Mouse (Mus musculus): ENCODE measurements around the gene Cttnbp2nl. TPM values are rescaled to one million over a fixed set of nuclear protein-coding genes. Genes with fewer than 3 reads are reported as not detected.
A peak's percentile ranks its signal among the peaks of the same experiment; 100 is the strongest.

The Cttnbp2nl gene
- total and polyA plus RNA-seq, 3 experiments, result 0.02 to 0.11 TPM; not detected in 1

DNA sequence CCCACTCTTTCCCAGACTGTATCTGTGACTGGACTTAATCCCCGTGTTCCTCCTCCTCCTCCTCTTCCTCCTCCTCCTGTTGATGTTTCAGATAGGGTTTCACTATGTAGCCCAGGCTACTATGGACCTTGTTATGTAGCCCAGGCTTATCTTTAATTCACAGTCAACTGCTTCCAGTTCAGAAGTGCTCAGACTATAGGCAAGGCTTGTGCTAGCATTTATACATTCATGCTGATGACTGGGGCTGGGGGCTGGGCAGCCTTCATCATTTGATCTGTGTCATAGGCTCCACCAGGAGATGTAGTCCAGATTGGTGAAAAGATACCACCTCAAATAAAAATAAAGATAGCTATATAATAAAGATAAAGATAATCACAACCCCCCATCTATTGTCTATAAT is 9.0 kb upstream of the Cttnbp2nl start:
- Histone ChIP-seq H3K9me3 (replicated peaks) (no peaks in the 10 kb centered on the region), H3K36me3 (replicated peaks) (no peaks in the 10 kb centered on the region), H3K4me1 (ENCODE audit: insufficient read depth, low read depth, low read length) (0 out of 2 replicates have a peak, but pooled peaks cover 2% of the 10 kb centered on the region), H3K4me3 (ENCODE audit: low read depth, low read length) (no peak overlapping the region), H3K27me3 (ENCODE audit: insufficient read depth, low read length) (peaks cover 7% of the 10 kb centered on the region; the same call in 1 of the 2 replicates)
- TF ChIP-seq GATA1 (IDR thresholded peaks at IDR 0.05; ENCODE audit: borderline replicate concordance, low read length) (no peak), TAL1 (conservative IDR thresholded peaks at IDR 0.05; ENCODE audit: low read depth, low read length) (no peak), CTCF (IDR thresholded peaks at IDR 0.05; ENCODE audit: low read depth, low read length) (no peak), POLR2AphosphoS5 (IDR thresholded peaks at IDR 0.05; ENCODE audit: insufficient replicate concordance, low read depth, low read length) (no peak), GATA2 (IDR thresholded peaks at IDR 0.05; ENCODE audit: borderline replicate concordance, low read depth, low read length) (no peak)
- ATAC-seq (ENCODE audit: extremely low read depth, insufficient number of reproducible peaks, low FRiP score, poor library complexity, severe bottlenecking) (no peak), DNase-seq (ENCODE audit: low spot score) (no peak)

- H3K4me3 ChIP-seq (ENCODE audit: low read depth, low read length), result no peak overlapping the region
- ATAC-seq (ENCODE audit: extremely low read depth, insufficient number of reproducible peaks, low FRiP score, poor library complexity, severe bottlenecking) (no peak), DNase-seq (ENCODE audit: low spot score) (no peak)
- H3K27me3 ChIP-seq (ENCODE audit: insufficient read depth, low read length), result peaks cover 7% of the 10 kb centered on the region; the same call in 1 of the 2 replicates
- TF ChIP-seq GATA1 (IDR thresholded peaks at IDR 0.05; ENCODE audit: borderline replicate concordance, low read length) (no peak), GATA2 (IDR thresholded peaks at IDR 0.05; ENCODE audit: borderline replicate concordance, low read depth, low read length) (no peak), POLR2AphosphoS5 (IDR thresholded peaks at IDR 0.05; ENCODE audit: insufficient replicate concordance, low read depth, low read length) (no peak), CTCF (IDR thresholded peaks at IDR 0.05; ENCODE audit: low read depth, low read length) (no peak), TAL1 (conservative IDR thresholded peaks at IDR 0.05; ENCODE audit: low read depth, low read length) (no peak)
- H3K4me1 ChIP-seq (ENCODE audit: insufficient read depth, low read depth, low read length), result 0 out of 2 replicates have a peak, but pooled peaks cover 2% of the 10 kb centered on the region
- no peaks in the 10 kb centered on the region for H3K36me3 ChIP-seq (replicated peaks)
- H3K9me3 ChIP-seq (replicated peaks), result no peaks in the 10 kb centered on the region
Measured at GRCm38 (mm10) chr3:105061496-105061895, 8.6 kb upstream of the Cttnbp2nl start.

GRCm38 (mm10) chr3:105060992-105061391 is 8.0 kb upstream of the Cttnbp2nl start:
- ATAC-seq (ENCODE audit: extremely low read depth, insufficient number of reproducible peaks, low FRiP score, poor library complexity, severe bottlenecking), result no peak
- no peak overlapping the region for H3K4me3 ChIP-seq (ENCODE audit: low read depth, low read length)
- no peaks in the 10 kb centered on the region for H3K36me3 ChIP-seq (replicated peaks)
- 0 out of 2 replicates have a peak, but pooled peaks cover 2% of the 10 kb centered on the region for H3K4me1 ChIP-seq (ENCODE audit: insufficient read depth, low read depth, low read length)
- no peak for DNase-seq (ENCODE audit: low spot score)
- TF ChIP-seq POLR2AphosphoS5 (IDR thresholded peaks at IDR 0.05; ENCODE audit: insufficient replicate concordance, low read depth, low read length) (no peak), CTCF (IDR thresholded peaks at IDR 0.05; ENCODE audit: low read depth, low read length) (no peak), GATA2 (IDR thresholded peaks at IDR 0.05; ENCODE audit: borderline replicate concordance, low read depth, low read length) (no peak), TAL1 (conservative IDR thresholded peaks at IDR 0.05; ENCODE audit: low read depth, low read length) (no peak), GATA1 (IDR thresholded peaks at IDR 0.05; ENCODE audit: borderline replicate concordance, low read length) (no peak)
- peaks cover 7% of the 10 kb centered on the region; the same call in 1 of the 2 replicates for H3K27me3 ChIP-seq (ENCODE audit: insufficient read depth, low read length)
- no peaks in the 10 kb centered on the region for H3K9me3 ChIP-seq (replicated peaks)

GRCm38 (mm10) chr3:105059911-105060310 is 7.0 kb upstream of the Cttnbp2nl start:
- Histone ChIP-seq H3K4me1 (ENCODE audit: insufficient read depth, low read depth, low read length) (0 out of 2 replicates have a peak, but pooled peaks cover 2% of the 10 kb centered on the region), H3K4me3 (ENCODE audit: low read depth, low read length) (no peak overlapping the region), H3K27me3 (ENCODE audit: insufficient read depth, low read length) (peaks cover 5% of the 10 kb centered on the region; the same call in 1 of the 2 replicates), H3K36me3 (replicated peaks) (no peaks in the 10 kb centered on the region), H3K9me3 (replicated peaks) (no peaks in the 10 kb centered on the region)
- no peak for DNase-seq (ENCODE audit: low spot score)
- no peak for ATAC-seq (ENCODE audit: extremely low read depth, insufficient number of reproducible peaks, low FRiP score, poor library complexity, severe bottlenecking)
- TF ChIP-seq GATA2 (IDR thresholded peaks at IDR 0.05; ENCODE audit: borderline replicate concordance, low read depth, low read length) (no peak), POLR2AphosphoS5 (IDR thresholded peaks at IDR 0.05; ENCODE audit: insufficient replicate concordance, low read depth, low read length) (no peak), GATA1 (IDR thresholded peaks at IDR 0.05; ENCODE audit: borderline replicate concordance, low read length) (no peak), CTCF (IDR thresholded peaks at IDR 0.05; ENCODE audit: low read depth, low read length) (no peak), TAL1 (conservative IDR thresholded peaks at IDR 0.05; ENCODE audit: low read depth, low read length) (no peak)

DNA sequence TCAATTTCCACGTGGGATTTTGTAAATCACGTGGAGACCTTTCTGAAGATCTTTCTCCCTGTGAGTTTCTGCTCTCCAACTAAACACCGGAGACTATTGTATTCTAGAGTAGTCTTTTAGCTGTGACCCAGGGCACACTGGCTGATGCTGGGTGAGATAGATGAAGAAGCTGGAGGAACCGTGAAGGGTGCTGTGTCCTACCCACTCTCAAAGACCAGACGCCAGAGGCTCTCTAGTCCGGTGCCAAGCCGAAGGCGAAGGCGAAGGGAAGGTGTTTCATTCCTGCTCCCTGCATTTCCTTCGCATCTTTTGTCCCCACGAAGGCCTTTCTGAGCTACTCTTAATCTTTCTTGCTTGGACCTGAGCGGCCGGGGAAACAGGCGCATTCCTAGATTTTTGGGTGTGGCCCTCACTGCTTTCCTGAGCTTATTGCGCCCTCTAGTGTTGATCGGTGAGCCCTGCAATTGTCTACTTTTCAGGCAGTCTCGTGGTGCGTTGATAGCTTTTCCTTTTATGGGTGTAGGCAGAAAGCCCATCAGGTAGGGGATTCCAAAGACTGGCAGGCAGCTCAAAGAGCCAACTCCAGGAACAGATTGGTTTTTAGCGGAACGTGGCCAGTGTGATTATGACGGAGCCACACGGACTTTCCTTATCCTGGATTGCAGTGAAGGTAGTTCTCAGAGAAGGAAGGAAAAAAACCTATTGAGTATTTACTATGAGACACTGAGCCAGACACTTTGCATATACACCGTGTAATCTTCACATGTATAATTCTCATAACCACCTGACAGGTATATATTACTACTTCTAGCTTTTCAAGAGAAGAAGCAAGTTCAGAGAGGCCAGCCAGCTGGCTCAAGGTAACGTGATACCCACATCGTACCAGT is 5.9 kb upstream of the Cttnbp2nl start:
- no peak for ATAC-seq (ENCODE audit: extremely low read depth, insufficient number of reproducible peaks, low FRiP score, poor library complexity, severe bottlenecking)

GRCm38 (mm10) chr3:105055666-105056065 is 2.7 kb upstream of the Cttnbp2nl start:
- TF ChIP-seq POLR2AphosphoS5 (IDR thresholded peaks at IDR 0.05; ENCODE audit: insufficient replicate concordance, low read depth, low read length) (no peak), GATA2 (IDR thresholded peaks at IDR 0.05; ENCODE audit: borderline replicate concordance, low read depth, low read length) (no peak), TAL1 (conservative IDR thresholded peaks at IDR 0.05; ENCODE audit: low read depth, low read length) (no peak), GATA1 (IDR thresholded peaks at IDR 0.05; ENCODE audit: borderline replicate concordance, low read length) (no peak), CTCF (IDR thresholded peaks at IDR 0.05; ENCODE audit: low read depth, low read length) (no peak)
- 0 out of 2 replicates have a peak, but pooled peaks cover 9% of the 10 kb centered on the region for H3K4me1 ChIP-seq (ENCODE audit: insufficient read depth, low read depth, low read length)
- DNase-seq (ENCODE audit: low spot score) (no peak), ATAC-seq (ENCODE audit: extremely low read depth, insufficient number of reproducible peaks, low FRiP score, poor library complexity, severe bottlenecking) (no peak)
- peaks cover 9% of the 10 kb centered on the region; the same call in 1 of the 2 replicates for H3K27me3 ChIP-seq (ENCODE audit: insufficient read depth, low read length)
- H3K4me3 ChIP-seq (ENCODE audit: low read depth, low read length), result no peak overlapping the region
- H3K9me3 ChIP-seq (replicated peaks), result no peaks in the 10 kb centered on the region
- H3K36me3 ChIP-seq (replicated peaks), result no peaks in the 10 kb centered on the region

More for the DNA sequence above, 5.9 kb upstream of the Cttnbp2nl start:
- TF ChIP-seq CTCF (IDR thresholded peaks at IDR 0.05; ENCODE audit: low read depth, low read length) (peak; percentile 57; the same call in 1 of the 2 replicates), POLR2AphosphoS5 (IDR thresholded peaks at IDR 0.05; ENCODE audit: insufficient replicate concordance, low read depth, low read length) (no peak), GATA2 (IDR thresholded peaks at IDR 0.05; ENCODE audit: borderline replicate concordance, low read depth, low read length) (no peak), GATA1 (IDR thresholded peaks at IDR 0.05; ENCODE audit: borderline replicate concordance, low read length) (no peak)
- peaks cover 3% of the 10 kb centered on the region; the same call in 1 of the 2 replicates for H3K27me3 ChIP-seq (ENCODE audit: insufficient read depth, low read length)
- no peaks in the 10 kb centered on the region for H3K9me3 ChIP-seq (replicated peaks)
- H3K36me3 ChIP-seq (replicated peaks), result no peaks in the 10 kb centered on the region
- 0 out of 2 replicates have a peak, but pooled peaks cover 2% of the 10 kb centered on the region for H3K4me1 ChIP-seq (ENCODE audit: insufficient read depth, low read depth, low read length)
- DNase-seq (ENCODE audit: low spot score), result peak; percentile 9
- no peak overlapping the region for H3K4me3 ChIP-seq (ENCODE audit: low read depth, low read length)
